Mouse (Mus musculus): ENCODE data around the gene Ptprr.

Ptprr gene

GRCm38 (mm10) chr10:116194409-116194808, 176.4 kb downstream of the Ptprr start:
- intact Hi-C loops (cut with DNase I) = no loop called here

GRCm38 (mm10) chr10:116196596-116197415, 178.8 kb downstream of the Ptprr start:
- intact Hi-C loops (cut with DNase I) = no loop called here

GRCm38 (mm10) chr10:116197416-116197939, 179.5 kb downstream of the Ptprr start:
- intact Hi-C loops (cut with DNase I) = no loop called here

- intact Hi-C loops (cut with DNase I) = loop anchor here (2.0 kb wide), 1 partner anchor 116 kb away; no protein-coding TSS in a partner anchor
These were observed 181.0 kb downstream of the Ptprr start for GRCm38 (mm10) chr10:116199035-116199434.

GRCm38 (mm10) chr10:116201542-116201941, 183.5 kb downstream of the Ptprr start:
- intact Hi-C loops (cut with DNase I) = no loop called here

GRCm38 (mm10) chr10:116205580-116206358, 187.8 kb downstream of the Ptprr start:
- intact Hi-C loops (cut with DNase I) = no loop called here

- intact Hi-C loops (cut with DNase I) = no loop called here
These were observed 188.4 kb downstream of the Ptprr start for GRCm38 (mm10) chr10:116206449-116206848.

GRCm38 (mm10) chr10:116207987-116208726, 190.1 kb downstream of the Ptprr start:
- intact Hi-C loops (cut with DNase I) = loop anchor here (2.0 kb wide), 1 partner anchor 111 kb away; no protein-coding TSS in a partner anchor

- intact Hi-C loops (cut with DNase I) = loop anchor here (2.0 kb wide), 1 partner anchor 110 kb away; no protein-coding TSS in a partner anchor
These were observed 190.7 kb downstream of the Ptprr start for GRCm38 (mm10) chr10:116208727-116209115.

GRCm38 (mm10) chr10:116212127-116212526, 194.1 kb downstream of the Ptprr start:
- intact Hi-C loops (cut with DNase I) = loop anchor here (10.0 kb wide), 1 partner anchor 53 kb away; no protein-coding TSS in a partner anchor

- intact Hi-C loops (cut with DNase I) = no loop called here
These were observed 202.5 kb downstream of the Ptprr start for GRCm38 (mm10) chr10:116220336-116221118.

GRCm38 (mm10) chr10:116235299-116235698, 217.3 kb downstream of the Ptprr start:
- intact Hi-C loops (cut with DNase I) = no loop called here

GRCm38 (mm10) chr10:116242200-116242599, 224.2 kb downstream of the Ptprr start:
- intact Hi-C loops (cut with DNase I) = no loop called here

GRCm38 (mm10) chr10:116243373-116243772, 225.4 kb downstream of the Ptprr start:
- intact Hi-C loops (cut with DNase I) = no loop called here

GRCm38 (mm10) chr10:116245632-116246031, 227.6 kb downstream of the Ptprr start:
- intact Hi-C loops (cut with DNase I) = no loop called here

GRCm38 (mm10) chr10:116252668-116253067, 234.7 kb downstream of the Ptprr start:
- intact Hi-C loops (cut with DNase I) = no loop called here

- intact Hi-C loops (cut with DNase I) = no loop called here
These were observed 236.0 kb downstream of the Ptprr start for GRCm38 (mm10) chr10:116253972-116254371.

GRCm38 (mm10) chr10:116259298-116259697, 241.3 kb downstream of the Ptprr start:
- intact Hi-C loops (cut with DNase I) = no loop called here

- intact Hi-C loops (cut with DNase I) = loop anchor here (10.0 kb wide), 1 partner anchor 46 kb away; no protein-coding TSS in a partner anchor
These were observed 242.8 kb downstream of the Ptprr start for GRCm38 (mm10) chr10:116260658-116261433.

All from adrenal gland (tissue).